Mouse (Mus musculus): ENCODE data around the gene Crim1. TPM values are rescaled to one million over a fixed set of nuclear protein-coding genes. Genes with fewer than 3 reads are reported as not detected.

The Crim1 gene
- polyA plus RNA-seq (2012; fragmentation: generic; extraction: Trizol): 1.1 TPM

DNA sequence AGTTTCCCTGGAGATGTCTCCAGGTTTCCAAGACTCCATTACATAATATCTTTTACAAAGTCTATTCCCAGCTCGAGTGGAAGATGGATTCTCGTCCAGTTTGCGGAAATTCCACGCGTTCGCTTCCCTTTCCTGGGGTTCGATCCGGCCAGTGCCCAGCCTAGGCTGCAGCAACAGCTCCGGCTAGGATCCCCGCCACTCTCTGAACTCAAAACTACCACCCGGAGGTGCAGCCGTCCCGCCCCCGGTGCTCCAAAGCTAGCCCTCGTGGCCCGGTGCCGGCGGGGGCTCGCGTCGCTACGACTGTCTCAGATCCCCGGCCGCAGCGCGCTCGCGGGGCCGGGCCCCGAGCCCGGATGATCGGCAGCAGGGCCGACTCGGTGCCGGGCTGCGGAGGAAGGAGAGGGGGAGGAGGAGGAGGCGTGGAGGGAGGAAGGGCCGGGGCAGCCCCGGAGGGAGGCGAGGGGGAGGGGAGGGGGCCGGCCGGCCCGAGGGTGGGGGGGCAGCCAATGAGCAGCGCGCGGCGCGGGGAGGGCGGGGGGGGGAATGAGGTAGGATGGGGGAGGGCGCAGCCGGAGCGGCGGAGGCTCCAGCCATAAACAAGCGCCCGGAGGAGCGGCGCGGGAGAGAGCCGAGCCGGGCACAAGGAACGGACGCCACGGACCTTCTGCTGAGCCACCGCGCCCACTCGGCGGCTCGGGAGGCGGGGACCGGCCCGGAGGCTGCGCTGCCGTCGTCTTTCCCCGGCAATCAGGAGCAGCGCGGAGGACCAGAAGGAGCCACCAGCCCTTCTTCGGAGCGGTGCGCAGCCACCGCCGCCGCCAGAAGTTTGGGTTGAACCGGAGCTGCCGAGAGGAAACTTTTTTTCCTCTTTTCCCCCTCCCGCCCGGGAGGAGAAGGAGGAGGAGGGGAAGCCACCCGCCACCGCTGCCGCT lies at the start of gene Crim1:
Crim1 (plus strand) TSS at position 623 of the 935 bp plus-strand sequence.
- H3K4me2 ChIP-seq (ENCODE audit: low read depth): peak within 1 kb of the TSS; percentile 93
- peak within 1 kb of the TSS; percentile 26 for H3K4me3 ChIP-seq
- H3ac ChIP-seq (ENCODE audit: control insufficient read depth, insufficient read length): peak within 1 kb of the TSS; percentile 80
- H3K36me3 ChIP-seq (ENCODE audit: control insufficient read depth, insufficient read depth): no peaks in the 10 kb centered on the region
- H3K27me3 ChIP-seq (ENCODE audit: control insufficient read depth, insufficient read depth, insufficient read length): no peaks in the 10 kb centered on the region
- TF ChIP-seq POLR2A (IDR thresholded peaks at IDR 0.05; ENCODE audit: insufficient read length, low read depth) (peak; percentile 76), POLR2AphosphoS2 (IDR thresholded peaks at IDR 0.05; ENCODE audit: insufficient read length, low read depth) (no peak), USF1 (IDR thresholded peaks at IDR 0.05; ENCODE audit: low read depth) (no peak), MAX (IDR thresholded peaks at IDR 0.05; ENCODE audit: low read depth) (no peak), MYOD1 (IDR thresholded peaks at IDR 0.05; ENCODE audit: control insufficient read depth in 1 of 3, insufficient read length in 2 of 3, low read depth in 2 of 3) (no peak), CEBPB (IDR thresholded peaks at IDR 0.05; ENCODE audit: insufficient read depth, poor library complexity, severe bottlenecking) (no peak)
- no peaks in the 10 kb centered on the region for H3K79me2 ChIP-seq (ENCODE audit: control insufficient read depth, insufficient read depth)

DNA sequence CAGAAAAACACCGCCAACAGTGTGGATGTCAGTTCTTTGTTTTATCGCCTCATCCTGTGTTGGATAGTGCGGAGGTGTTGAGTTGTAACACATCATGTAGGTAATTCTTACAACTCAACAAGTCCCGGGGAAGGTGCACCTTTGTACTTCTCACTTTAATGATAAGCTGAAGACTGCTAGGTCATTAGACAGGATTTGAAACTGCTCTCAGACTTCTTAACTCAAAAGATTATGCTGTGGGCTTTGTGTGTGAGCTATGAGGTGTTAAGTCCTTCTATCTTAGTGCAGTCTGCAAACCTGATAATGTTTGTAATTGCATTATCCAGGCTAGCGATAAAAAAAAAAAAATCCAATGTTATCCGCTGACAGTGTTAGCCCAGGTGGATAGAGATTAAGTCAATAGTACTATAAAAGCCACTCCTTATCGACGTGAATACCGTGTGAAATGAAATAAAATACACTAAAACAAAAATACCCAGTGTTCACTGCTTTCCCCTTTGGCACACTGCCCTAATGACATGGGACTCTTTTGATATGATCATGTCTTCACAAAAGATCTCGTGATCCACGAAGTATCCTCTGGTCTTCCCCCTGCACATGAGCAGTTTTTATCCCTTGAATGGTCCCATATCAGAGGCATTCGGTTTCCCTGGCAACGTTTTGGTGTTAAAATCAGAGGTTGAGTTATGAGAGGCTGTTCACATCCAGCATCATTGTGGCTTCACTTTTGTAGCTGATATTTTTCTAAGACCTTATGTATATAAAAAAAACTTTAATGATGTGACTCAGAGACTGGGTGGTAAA lies 48.4 kb upstream of the Crim1 start:
- no peak overlapping the region for H3K4me2 ChIP-seq (ENCODE audit: low read depth)
- H3ac ChIP-seq (ENCODE audit: control insufficient read depth, insufficient read length): no peak overlapping the region
- H3K27me3 ChIP-seq (ENCODE audit: control insufficient read depth, insufficient read depth, insufficient read length): no peaks in the 10 kb centered on the region
- TF ChIP-seq USF1 (IDR thresholded peaks at IDR 0.05; ENCODE audit: low read depth) (no peak), TCF3 (IDR thresholded peaks at IDR 0.05; ENCODE audit: insufficient read length, low read depth) (no peak), SRF (IDR thresholded peaks at IDR 0.05; ENCODE audit: control insufficient read depth, insufficient read length, low read depth) (no peak), REST (IDR thresholded peaks at IDR 0.05; ENCODE audit: insufficient read depth, insufficient read length) (no peak), MYOD1 (IDR thresholded peaks at IDR 0.05; ENCODE audit: control insufficient read depth in 1 of 3, insufficient read length in 2 of 3, low read depth in 2 of 3) (no peak), MAX (IDR thresholded peaks at IDR 0.05; ENCODE audit: low read depth) (no peak), POLR2AphosphoS2 (IDR thresholded peaks at IDR 0.05; ENCODE audit: insufficient read length, low read depth) (no peak), MYOG (IDR thresholded peaks at IDR 0.05; ENCODE audit: control insufficient read depth in 1 of 3, insufficient read depth in 1 of 3, insufficient read length in 2 of 3, low read depth in 2 of 3) (no peak), POLR2A (IDR thresholded peaks at IDR 0.05; ENCODE audit: insufficient read length, low read depth) (no peak), E2F4 (IDR thresholded peaks at IDR 0.05; ENCODE audit: insufficient read depth) (no peak), TCF12 (IDR thresholded peaks at IDR 0.05; ENCODE audit: insufficient read depth, poor library complexity, severe bottlenecking) (no peak), CEBPB (IDR thresholded peaks at IDR 0.05; ENCODE audit: insufficient read depth, poor library complexity, severe bottlenecking) (no peak)
- no peaks in the 10 kb centered on the region for H3K36me3 ChIP-seq (ENCODE audit: control insufficient read depth, insufficient read depth)
- no peak overlapping the region for H3K4me3 ChIP-seq
- H3K79me2 ChIP-seq (ENCODE audit: control insufficient read depth, insufficient read depth): no peaks in the 10 kb centered on the region

DNA sequence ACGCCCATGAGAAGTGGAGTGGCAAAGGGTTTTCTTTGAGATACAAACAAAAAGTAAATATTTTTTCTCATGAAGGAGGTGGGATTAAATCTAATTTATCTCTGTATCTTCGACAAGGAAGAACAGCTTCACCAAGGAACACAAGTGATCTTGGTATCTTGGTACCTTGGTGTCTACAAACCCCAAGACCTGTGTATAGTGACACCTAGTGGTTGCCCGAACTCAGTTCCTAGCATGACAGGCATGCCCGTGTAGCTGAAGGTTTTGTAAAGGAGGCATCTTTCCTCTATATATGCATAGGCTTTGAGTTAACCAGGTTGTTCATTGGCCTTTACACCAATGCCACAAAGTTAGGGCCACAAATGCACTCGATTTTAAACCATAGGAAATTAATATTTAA lies 36.8 kb upstream of the Crim1 start:
- Histone ChIP-seq H3K4me2 (ENCODE audit: low read depth) (no peak overlapping the region), H3ac (ENCODE audit: control insufficient read depth, insufficient read length) (no peak overlapping the region), H3K36me3 (ENCODE audit: control insufficient read depth, insufficient read depth) (no peaks in the 10 kb centered on the region), H3K27me3 (ENCODE audit: control insufficient read depth, insufficient read depth, insufficient read length) (no peaks in the 10 kb centered on the region), H3K4me3 (no peak overlapping the region), H3K79me2 (ENCODE audit: control insufficient read depth, insufficient read depth) (no peaks in the 10 kb centered on the region)
- no peak for TF ChIP-seq POLR2A (IDR thresholded peaks at IDR 0.05; ENCODE audit: insufficient read length, low read depth)
- no peak for TF ChIP-seq TCF12 (IDR thresholded peaks at IDR 0.05; ENCODE audit: insufficient read depth, poor library complexity, severe bottlenecking)
- no peak for TF ChIP-seq POLR2AphosphoS2 (IDR thresholded peaks at IDR 0.05; ENCODE audit: insufficient read length, low read depth)
- no peak for TF ChIP-seq REST (IDR thresholded peaks at IDR 0.05; ENCODE audit: insufficient read depth, insufficient read length)
- no peak for TF ChIP-seq SRF (IDR thresholded peaks at IDR 0.05; ENCODE audit: control insufficient read depth, insufficient read length, low read depth)
- no peak for TF ChIP-seq MAX (IDR thresholded peaks at IDR 0.05; ENCODE audit: low read depth)
- no peak for TF ChIP-seq CEBPB (IDR thresholded peaks at IDR 0.05; ENCODE audit: insufficient read depth, poor library complexity, severe bottlenecking)
- no peak for TF ChIP-seq USF1 (IDR thresholded peaks at IDR 0.05; ENCODE audit: low read depth)
- no peak for TF ChIP-seq MYOG (IDR thresholded peaks at IDR 0.05; ENCODE audit: control insufficient read depth in 1 of 3, insufficient read depth in 1 of 3, insufficient read length in 2 of 3, low read depth in 2 of 3)
- TF ChIP-seq MYOD1 (IDR thresholded peaks at IDR 0.05; ENCODE audit: control insufficient read depth in 1 of 3, insufficient read length in 2 of 3, low read depth in 2 of 3): no peak
- TF ChIP-seq E2F4 (IDR thresholded peaks at IDR 0.05; ENCODE audit: insufficient read depth): no peak
- TF ChIP-seq TCF3 (IDR thresholded peaks at IDR 0.05; ENCODE audit: insufficient read length, low read depth): no peak

DNA sequence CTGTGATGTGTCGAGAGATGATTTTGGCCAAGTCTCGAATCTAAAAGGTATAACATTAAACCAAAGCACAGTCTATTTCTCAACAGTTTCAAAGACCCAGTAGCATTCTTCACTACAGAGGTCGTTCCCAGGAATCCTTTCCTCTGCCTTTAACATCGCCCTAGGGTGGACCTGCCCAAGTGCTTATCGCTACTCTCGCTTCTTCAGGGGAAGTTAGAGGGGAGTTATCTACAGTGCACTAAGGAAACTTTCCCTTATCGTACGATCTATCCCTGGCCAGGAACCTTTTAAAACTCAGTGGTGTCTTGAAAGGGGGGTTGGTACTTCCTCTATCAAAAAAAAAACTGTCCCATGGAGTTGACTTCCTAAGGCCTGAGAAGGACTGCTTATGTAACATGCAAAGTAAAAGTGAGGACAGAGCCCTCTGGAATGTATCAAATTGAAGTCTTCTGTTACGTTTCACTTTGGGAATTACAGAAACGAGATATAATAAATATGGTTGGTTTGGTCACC lies 36.3 kb upstream of the Crim1 start:
- Histone ChIP-seq H3K79me2 (ENCODE audit: control insufficient read depth, insufficient read depth) (no peaks in the 10 kb centered on the region), H3ac (ENCODE audit: control insufficient read depth, insufficient read length) (no peak overlapping the region), H3K36me3 (ENCODE audit: control insufficient read depth, insufficient read depth) (no peaks in the 10 kb centered on the region), H3K4me2 (ENCODE audit: low read depth) (no peak overlapping the region), H3K4me3 (no peak overlapping the region), H3K27me3 (ENCODE audit: control insufficient read depth, insufficient read depth, insufficient read length) (no peaks in the 10 kb centered on the region)
- no peak for TF ChIP-seq POLR2AphosphoS2 (IDR thresholded peaks at IDR 0.05; ENCODE audit: insufficient read length, low read depth)
- TF ChIP-seq MAX (IDR thresholded peaks at IDR 0.05; ENCODE audit: low read depth): no peak
- TF ChIP-seq CEBPB (IDR thresholded peaks at IDR 0.05; ENCODE audit: insufficient read depth, poor library complexity, severe bottlenecking): no peak
- TF ChIP-seq MYOD1 (IDR thresholded peaks at IDR 0.05; ENCODE audit: control insufficient read depth in 1 of 3, insufficient read length in 2 of 3, low read depth in 2 of 3): no peak
- TF ChIP-seq SRF (IDR thresholded peaks at IDR 0.05; ENCODE audit: control insufficient read depth, insufficient read length, low read depth): no peak
- no peak for TF ChIP-seq E2F4 (IDR thresholded peaks at IDR 0.05; ENCODE audit: insufficient read depth)
- TF ChIP-seq MYOG (IDR thresholded peaks at IDR 0.05; ENCODE audit: control insufficient read depth in 1 of 3, insufficient read depth in 1 of 3, insufficient read length in 2 of 3, low read depth in 2 of 3): no peak
- no peak for TF ChIP-seq TCF12 (IDR thresholded peaks at IDR 0.05; ENCODE audit: insufficient read depth, poor library complexity, severe bottlenecking)
- no peak for TF ChIP-seq TCF3 (IDR thresholded peaks at IDR 0.05; ENCODE audit: insufficient read length, low read depth)
- no peak for TF ChIP-seq REST (IDR thresholded peaks at IDR 0.05; ENCODE audit: insufficient read depth, insufficient read length)
- TF ChIP-seq USF1 (IDR thresholded peaks at IDR 0.05; ENCODE audit: low read depth): no peak
- TF ChIP-seq POLR2A (IDR thresholded peaks at IDR 0.05; ENCODE audit: insufficient read length, low read depth): no peak
